Mouse (Mus musculus) gastrocnemius, postnatal 25 days (tissue): ENCODE measurements around the gene Hgd. TPM values are rescaled to one million over a fixed set of nuclear protein-coding genes. Genes with fewer than 3 reads are reported as not detected.

Experiments used
- DNase-seq: peaks from one replicate; pipeline ENCODE4 v3.0.0; 2022
- total RNA-seq, 2 experiments: library from RNA; stranded (reverse); gene quantifications; 1 replicate in 1 of 2; 2 replicates in 1 of 2; pipeline ENCODE4 v1.2.3; 2021

Gene Hgd
- total RNA-seq, 2 experiments from 2014 or later, result not detected

GRCm38 (mm10) chr16:37676024-37676676, 96.2 kb downstream of the Hgd start:
- DNase-seq, result no peak

GRCm38 (mm10) chr16:37676677-37677072, 96.7 kb downstream of the Hgd start:
- no peak for DNase-seq

GRCm38 (mm10) chr16:37677586-37677985, 97.6 kb downstream of the Hgd start:
- DNase-seq, result no peak

- DNase-seq, result no peak
Observed at GRCm38 (mm10) chr16:37680216-37680615, 100.3 kb downstream of the Hgd start.

- no peak for DNase-seq
Observed at GRCm38 (mm10) chr16:37680831-37681230, 100.9 kb downstream of the Hgd start.

Other genes with a start within 250 kb of the Hgd start
- under 1 TPM in 1 of 2 experiments, not detected in 1; 0.16 TPM for gene Stxbp5l, start 195.2 kb upstream of the Hgd start, total RNA-seq
- 1 to 10 TPM; 6.3 to 7.4 TPM for gene Gtf2e1, start 40.4 kb upstream of the Hgd start, total RNA-seq
- 1 to 10 TPM; 5.0 to 5.6 TPM for gene Rabl3, start 40.3 kb upstream of the Hgd start, total RNA-seq
- gene Ndufb4, start 74.3 kb downstream of the Hgd start, total RNA-seq, result 100 to 1,000 TPM; 165 to 174 TPM
- 100 to 1,000 TPM in 1 of 2 experiments, 10 to 100 TPM in 1; 90.0 to 135 TPM for gene Fstl1, start 196.7 kb downstream of the Hgd start, total RNA-seq